Mouse (Mus musculus) erythroblast, embryonic 14.5 days (primary cell): ENCODE results near the gene Olfr606.

Source experiments
- GATA1 ChIP-seq: IDR thresholded peaks from 2 replicates; pipeline ENCODE4 v1.6.1; 2012; ENCODE audit warnings: low read length, inconsistent platforms, mixed read lengths
- TAL1 ChIP-seq: IDR thresholded peaks from 3 replicates; pipeline ENCODE4 v1.6.1; 2012; ENCODE audit warnings: low read length, inconsistent platforms, mixed read lengths

DNA sequence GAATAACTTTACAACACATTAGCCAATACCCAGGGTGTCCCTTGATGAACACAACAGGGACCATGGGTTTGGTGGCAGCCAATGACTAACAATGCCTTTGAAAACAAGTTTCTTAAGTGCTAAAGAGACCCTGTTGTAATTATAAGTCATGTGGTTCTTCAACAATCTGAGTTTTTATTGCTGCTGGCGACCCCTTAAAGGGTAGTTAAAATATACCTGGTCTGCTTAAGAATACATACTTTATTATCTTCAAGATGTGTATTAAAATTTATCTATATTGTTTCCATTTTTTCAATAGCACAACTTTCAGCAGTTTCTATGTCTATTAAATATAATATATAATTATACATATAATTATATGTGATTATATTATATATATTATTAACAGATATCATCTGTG is 49.1 kb downstream of the Olfr606 start, which contains the start of gene Olfr609:
- no peak for TF ChIP-seq GATA1
- TF ChIP-seq TAL1, result no peak
